Mouse (Mus musculus) Patski (cell line): ENCODE results near the gene Pet117. TPM values are rescaled to one million over a fixed set of nuclear protein-coding genes. Genes with fewer than 3 reads are reported as not detected.

Source experiments
- ATAC-seq: fragments of 100-300 bp; one replicate; pipeline ENCODE4 v1.8.0; 2021
- CTCF ChIA-PET: fragments of 350-600 bp; sonication (Branson Sonifier 250); formaldehyde crosslinking; loops from one replicate; lab custom pipeline; 2022; ENCODE audit warnings: inconsistent platforms; lab: Charles Lee
- POLR2A ChIA-PET: fragments of 350-600 bp; sonication (Branson Sonifier 250); formaldehyde crosslinking; loops from one replicate; lab custom pipeline; 2022; ENCODE audit warnings: antibody characterized with exemption, inconsistent platforms; lab: Charles Lee
- DNase-seq: peaks from one replicate; pipeline ENCODE4 v3.0.0-alpha.2; 2011; ENCODE audit warnings: low read depth, low spot score
- H3K27me3 ChIP-seq: fragments of 371-371 bp; one replicate; pipeline ENCODE4 v1.5.1; 2021
- CTCF ChIP-seq: fragments of 100-300 bp; IDR thresholded peaks from one replicate; pipeline ENCODE4 v1.5.1; 2021
- in situ Hi-C: fragments of 300-500 bp; cut with MboI; formaldehyde crosslinking; loops from 3 replicates; pipeline ENCODE4 v1.11.1; 2018; ENCODE audit warnings: low pct_unique_long_range_greater_than_20kb, mixed read lengths
- polyA plus RNA-seq: library from polyadenylated mRNA; unstranded; gene quantifications from one replicate; pipeline ENCODE4 v1.2.3, GENCODE M21; 2021

Gene Pet117
- polyA plus RNA-seq, 1 experiment from 2014 or later, result 0.24 TPM

DNA sequence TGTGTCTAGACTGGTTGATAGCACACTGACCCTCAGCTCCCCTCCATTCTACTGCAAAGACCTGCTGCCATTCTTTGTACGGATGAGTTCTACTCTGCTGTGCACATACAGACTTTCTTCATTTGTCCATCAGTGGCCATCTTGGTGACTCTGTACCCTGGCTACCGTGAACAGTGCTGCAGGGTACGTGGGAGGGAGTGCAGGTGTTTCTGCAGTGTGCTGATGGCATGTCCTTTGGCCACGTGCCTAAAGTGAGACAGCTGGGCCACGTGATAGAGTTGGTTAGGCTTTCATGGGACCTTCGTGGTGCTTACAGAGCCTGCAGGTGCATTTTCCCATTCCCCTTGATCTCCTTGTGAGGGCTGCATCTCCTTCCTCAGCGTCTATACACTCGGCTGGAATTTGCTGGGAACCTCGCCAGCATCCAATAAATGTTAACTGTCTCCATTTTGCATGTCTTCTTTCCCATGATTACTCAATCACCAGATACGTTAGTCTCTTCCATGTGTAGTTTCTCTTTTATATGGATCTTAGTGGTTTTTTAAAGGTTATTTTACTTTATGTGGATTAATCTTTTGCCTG lies 53.4 kb downstream of the Pet117 start:
- CTCF ChIA-PET, result no interaction called here
- in situ Hi-C loops, result no loop called here
- ATAC-seq (no peak), DNase-seq (no peak)
- TF ChIP-seq CTCF, result no peak
- POLR2A ChIA-PET, result no interaction called here
- no peaks in the 10 kb centered on the region for H3K27me3 ChIP-seq

Other genes with a start within 250 kb of the Pet117 start
- gene Mgme1, start 98.3 kb upstream of the Pet117 start, polyA plus RNA-seq, result 6.0 TPM
- gene Snx5, start 98.1 kb upstream of the Pet117 start, polyA plus RNA-seq, result 145 TPM
- not detected for gene Ovol2, start 36.9 kb upstream of the Pet117 start, polyA plus RNA-seq
- 35.8 TPM for gene Kat14, start within 50 bp of the Pet117 start, polyA plus RNA-seq
- 3.6 TPM for gene Dzank1, start 158.4 kb downstream of the Pet117 start, polyA plus RNA-seq
- 19.8 TPM for gene Polr3f, start 158.7 kb downstream of the Pet117 start, polyA plus RNA-seq
- 65.2 TPM for gene Rbbp9, start 181.9 kb downstream of the Pet117 start, polyA plus RNA-seq
- 117 TPM for gene Sec23b, start 187.2 kb downstream of the Pet117 start, polyA plus RNA-seq
- 45.9 TPM for gene Smim26, start 225.1 kb downstream of the Pet117 start, polyA plus RNA-seq
- gene Dtd1, start 230.9 kb downstream of the Pet117 start, polyA plus RNA-seq, result 45.8 TPM